Mouse (Mus musculus) cerebellum, adult 8-10 months (tissue): ENCODE results near the gene Gorasp1.

Experiments
- DNase-seq: peaks from one replicate; pipeline ENCODE4 v3.0.0; 2022

Gene Gorasp1

DNA sequence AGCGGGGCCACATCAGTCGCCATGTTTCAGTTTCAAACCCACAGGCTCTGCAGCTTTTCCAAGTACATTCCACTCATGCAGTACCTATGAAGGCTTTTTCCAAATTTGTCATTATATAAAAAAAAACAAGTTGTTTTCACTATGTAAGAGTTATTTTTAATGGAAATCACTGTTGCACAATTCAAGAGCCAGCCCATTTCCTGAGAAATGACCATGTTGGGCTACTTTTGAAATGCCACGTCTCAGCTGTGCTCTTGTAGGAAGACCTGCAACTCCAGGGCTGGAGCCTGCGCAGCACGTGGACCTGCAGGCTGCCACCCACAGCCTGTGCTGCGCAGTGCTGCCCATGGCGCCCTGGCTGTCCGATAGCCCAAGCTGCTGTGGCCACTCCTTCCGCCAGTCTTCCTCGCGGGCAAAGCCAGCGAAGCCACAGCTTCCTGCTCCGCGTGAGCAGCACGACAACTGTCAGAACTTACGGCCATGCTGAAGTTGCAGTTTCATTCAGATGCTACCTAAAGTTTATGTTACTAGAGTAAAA, 12.2 kb downstream of the Gorasp1 start:
- DNase-seq, result no peak

DNA sequence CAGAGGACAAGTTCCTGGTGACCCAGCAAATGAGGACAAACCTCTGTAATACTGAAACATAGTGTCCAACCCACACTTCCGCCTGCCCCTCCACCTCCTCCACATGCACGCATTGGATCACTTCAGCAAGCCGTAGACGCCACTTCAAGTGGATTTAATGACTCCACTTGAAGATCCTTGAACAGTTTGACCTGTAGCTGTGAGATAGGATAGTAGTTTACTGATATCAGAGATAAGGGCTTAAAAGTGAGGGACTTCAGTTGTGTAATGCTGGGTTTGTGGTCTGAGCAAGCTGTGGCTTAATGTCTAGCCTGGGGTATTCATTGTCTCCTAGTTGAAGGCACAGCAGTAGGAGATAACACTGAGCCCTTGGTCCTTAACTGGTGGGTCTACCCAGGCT, 13.9 kb downstream of the Gorasp1 start:
- no peak for DNase-seq

- no peak for DNase-seq
Measured at GRCm38 (mm10) chr9:119919858-119920257, 17.5 kb downstream of the Gorasp1 start.

DNA sequence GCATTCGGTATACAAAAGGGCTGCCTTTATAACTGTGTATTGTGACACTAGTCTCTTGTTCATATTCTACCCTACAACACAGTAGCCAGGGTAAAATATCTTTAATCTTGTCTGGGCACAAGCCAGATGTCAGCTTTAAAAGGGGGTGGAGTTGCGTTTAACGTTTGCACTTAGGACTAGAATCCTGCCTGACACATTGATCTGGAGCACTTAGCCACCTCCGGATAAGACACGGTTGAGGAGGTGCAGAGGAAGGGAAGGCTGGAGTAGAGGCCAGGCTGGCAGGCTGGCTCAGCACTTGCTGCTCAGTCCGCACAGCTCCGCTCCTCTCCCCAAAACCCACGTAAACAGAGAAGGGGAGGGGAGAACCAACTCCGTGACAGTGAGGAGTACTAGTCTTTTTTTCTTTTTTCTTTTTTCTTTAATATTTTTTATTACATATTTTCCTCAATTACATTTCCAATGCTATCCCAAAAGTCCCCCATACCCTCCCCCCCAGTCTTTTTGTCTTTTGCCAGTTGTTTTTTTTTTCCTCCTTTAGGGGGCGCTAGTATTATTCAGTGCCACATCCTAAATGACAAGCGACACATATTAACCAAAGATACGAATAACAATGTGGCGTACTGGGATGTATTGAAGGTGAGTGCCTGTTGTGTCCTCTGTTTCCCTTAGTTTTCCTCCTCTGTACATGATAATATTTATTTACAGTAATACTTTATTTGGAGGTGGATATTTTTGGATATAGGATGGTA, 24.1 kb downstream of the Gorasp1 start:
- DNase-seq, result no peak

GRCm38 (mm10) chr9:119909931-119910330, 27.4 kb downstream of the Gorasp1 start:
- DNase-seq, result no peak

- DNase-seq, result no peak
Measured at GRCm38 (mm10) chr9:119908708-119909107, 28.7 kb downstream of the Gorasp1 start.

DNA sequence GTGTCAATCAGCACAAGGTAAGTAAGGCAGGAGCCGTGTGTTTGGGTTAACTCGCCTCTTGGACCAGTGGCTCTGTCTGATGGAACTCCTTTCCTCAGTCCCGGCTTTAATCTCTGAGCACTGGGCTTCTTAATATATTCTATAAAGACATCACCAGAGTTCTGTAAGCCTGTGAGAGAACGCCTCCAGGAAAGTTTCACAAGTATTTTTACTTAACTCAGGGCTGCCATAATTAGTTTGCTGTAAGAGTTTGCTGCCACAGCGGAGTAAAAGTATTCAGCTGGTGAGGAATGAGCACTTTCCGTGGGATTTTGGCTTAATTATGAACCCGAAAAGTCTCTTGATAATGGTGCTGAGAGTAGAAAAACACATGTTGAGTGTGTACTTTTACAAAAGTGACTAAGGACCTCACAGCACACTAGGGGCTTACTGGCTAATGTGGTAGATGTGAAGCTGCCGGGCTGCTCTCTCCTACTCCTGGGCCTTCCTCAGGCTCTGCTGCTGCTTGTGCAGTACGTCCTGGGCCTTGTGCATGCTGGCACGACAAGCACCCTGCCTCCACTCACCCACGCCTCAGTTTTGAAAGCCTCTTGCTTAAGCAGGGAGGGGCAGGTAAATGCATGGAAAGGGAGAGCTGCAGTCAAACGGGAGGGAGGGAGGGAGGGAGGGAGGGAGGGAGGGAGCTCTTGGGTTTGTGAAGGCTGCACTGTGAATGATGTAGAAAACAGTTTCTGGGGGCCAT, 34.8 kb downstream of the Gorasp1 start:
- no peak for DNase-seq

DNA sequence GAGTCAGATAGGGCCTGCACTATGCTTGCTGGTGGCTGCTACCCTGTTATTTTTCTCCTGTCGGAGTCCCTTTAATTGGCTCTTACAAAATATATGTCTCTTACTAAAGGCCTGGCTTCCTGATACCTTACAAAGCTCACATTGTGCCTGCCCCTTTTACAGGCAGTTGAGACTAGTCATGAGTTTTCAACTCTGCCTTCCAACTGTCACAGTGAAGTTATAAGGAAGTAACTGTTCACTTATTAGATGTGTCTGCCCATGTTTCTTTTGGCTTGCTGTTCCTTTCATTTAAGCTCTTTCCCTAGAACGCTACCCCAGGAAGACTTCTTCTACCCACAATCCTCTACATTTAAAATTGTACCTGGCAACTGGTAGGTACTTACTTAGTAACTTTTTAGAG, 37.9 kb downstream of the Gorasp1 start:
- no peak for DNase-seq

GRCm38 (mm10) chr9:119895040-119895721, 42.2 kb downstream of the Gorasp1 start:
- DNase-seq, result no peak

GRCm38 (mm10) chr9:119894339-119895009, 42.9 kb downstream of the Gorasp1 start, which contains the start of gene Wdr48:
Gene Wdr48 (plus strand): TSS chr9:119894878.
- peak; percentile 96 for DNase-seq

GRCm38 (mm10) chr9:119893881-119894280, 43.5 kb downstream of the Gorasp1 start:
- DNase-seq, result no peak

DNA sequence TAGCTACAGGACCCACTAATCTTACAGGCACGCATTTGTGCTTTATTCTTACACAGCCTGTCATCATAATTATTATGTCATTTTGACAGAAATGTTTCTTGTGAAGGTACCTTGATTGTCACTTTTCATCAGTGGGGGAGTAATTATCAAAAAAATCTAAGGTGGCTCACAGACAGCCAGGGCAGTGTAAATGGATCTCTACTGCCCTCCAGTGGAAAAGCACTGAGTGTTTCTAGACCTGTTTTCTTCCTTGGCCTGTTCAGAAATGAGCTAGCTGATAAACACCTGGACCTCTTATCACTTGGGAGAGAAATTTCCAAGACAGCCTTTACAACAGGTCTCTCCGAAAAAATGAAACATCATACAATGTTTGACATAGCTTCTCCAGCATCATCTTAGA, 46.7 kb downstream of the Gorasp1 start:
- DNase-seq, result no peak

- no peak for DNase-seq
Measured at GRCm38 (mm10) chr9:119889446-119889845, 47.9 kb downstream of the Gorasp1 start.

- DNase-seq, result no peak
Measured at GRCm38 (mm10) chr9:119888843-119889246, 48.5 kb downstream of the Gorasp1 start.

- DNase-seq, result no peak
Measured at GRCm38 (mm10) chr9:119887144-119887901, 50.0 kb downstream of the Gorasp1 start.
